Mouse (Mus musculus): ENCODE data around the gene Evx2. TPM values are rescaled to one million over a fixed set of nuclear protein-coding genes. Genes with fewer than 3 reads are reported as not detected.

Evx2 gene
- total RNA-seq, 2 experiments from 2014 or later, result 0.08 TPM; not detected in 1

GRCm38 (mm10) chr2:74695383-74695782 lies 36.0 kb upstream of the Evx2 start:
- no peak for DNase-seq

- no peak for DNase-seq
Measured at GRCm38 (mm10) chr2:74694066-74694465, 34.7 kb upstream of the Evx2 start.

GRCm38 (mm10) chr2:74693432-74693827 lies 34.1 kb upstream of the Evx2 start:
- DNase-seq, result no peak

GRCm38 (mm10) chr2:74692808-74693431 lies 33.6 kb upstream of the Evx2 start:
- DNase-seq, result no peak

GRCm38 (mm10) chr2:74691995-74692807 lies 32.8 kb upstream of the Evx2 start:
- DNase-seq, result no peak

GRCm38 (mm10) chr2:74691022-74691951 lies 31.9 kb upstream of the Evx2 start, which contains the start of gene Hoxd10:
Gene Hoxd10 (plus strand): TSS chr2:74691924.
- peak; percentile 84 for DNase-seq

- DNase-seq, result no peak
Measured at GRCm38 (mm10) chr2:74690338-74690716, 31.0 kb upstream of the Evx2 start.

GRCm38 (mm10) chr2:74689574-74690337 lies 30.4 kb upstream of the Evx2 start:
- DNase-seq, result no peak

GRCm38 (mm10) chr2:74688795-74689573 lies 29.6 kb upstream of the Evx2 start:
- no peak for DNase-seq

GRCm38 (mm10) chr2:74687698-74688555 lies 28.6 kb upstream of the Evx2 start:
- no peak for DNase-seq

GRCm38 (mm10) chr2:74686988-74687697 lies 27.8 kb upstream of the Evx2 start:
- no peak for DNase-seq

- DNase-seq, result no peak
Measured at GRCm38 (mm10) chr2:74686301-74686987, 27.1 kb upstream of the Evx2 start.

GRCm38 (mm10) chr2:74685059-74685603 lies 25.8 kb upstream of the Evx2 start:
- no peak for DNase-seq

- no peak for DNase-seq
Measured at GRCm38 (mm10) chr2:74684106-74684505, 24.7 kb upstream of the Evx2 start.

- DNase-seq, result no peak
Measured at GRCm38 (mm10) chr2:74683471-74683951, 24.2 kb upstream of the Evx2 start.

- no peak for DNase-seq
Measured at GRCm38 (mm10) chr2:74682796-74683195, 23.4 kb upstream of the Evx2 start.

GRCm38 (mm10) chr2:74681594-74682531 lies 22.5 kb upstream of the Evx2 start:
- DNase-seq, result no peak
